Mouse (Mus musculus) thymus, adult 2 months (tissue): ENCODE results near the gene Ugt2a2. TPM values are rescaled to one million over a fixed set of nuclear protein-coding genes. Genes with fewer than 3 reads are reported as not detected.
"Not testable (repeated sequence)": the region's sequence is repeated elsewhere in the genome, so short reads cannot be mapped to it uniquely, and the experiment has no call there.

Source experiments
- DNase-seq: peaks from one replicate; pipeline ENCODE4 v3.0.0; 2021
- H3K27ac ChIP-seq: fragments of 200-500 bp; 2 replicates; pipeline ENCODE4 v1.5.1; 2012; ENCODE audit warnings: low read length, control low read depth; ENCODE audit not compliant: control insufficient read depth, insufficient read depth
- H3K27me3 ChIP-seq: fragments of 200-500 bp; 2 replicates; pipeline ENCODE4 v1.6.1; 2012; ENCODE audit warnings: mild to moderate bottlenecking, low read length, moderate library complexity, mixed read lengths; ENCODE audit not compliant: control insufficient read depth, insufficient read depth
- H3K36me3 ChIP-seq: fragments of 200-500 bp; 2 replicates; pipeline ENCODE4 v1.6.1; 2012; ENCODE audit warnings: mild to moderate bottlenecking, low read length, moderate library complexity; ENCODE audit not compliant: control insufficient read depth, insufficient read depth
- H3K4me1 ChIP-seq: fragments of 200-500 bp; replicated peaks from 2 replicates; pipeline ENCODE4 v1.6.1; 2012; ENCODE audit warnings: low read length; ENCODE audit not compliant: control insufficient read depth, insufficient read depth
- H3K4me3 ChIP-seq: fragments of 200-500 bp; 2 replicates; pipeline ENCODE4 v1.5.1; 2012; ENCODE audit warnings: mild to moderate bottlenecking, low read length, control low read depth, moderate library complexity; ENCODE audit not compliant: control insufficient read depth, insufficient read depth
- CTCF ChIP-seq: fragments of 200-500 bp; IDR thresholded peaks from 2 replicates; pipeline ENCODE4 v1.5.1; 2012; ENCODE audit warnings: mild to moderate bottlenecking, control low read depth, low read length, moderate library complexity, borderline replicate concordance; ENCODE audit not compliant: control insufficient read depth, poor library complexity, insufficient read depth; ENCODE audit errors: extremely low read depth
- POLR2A ChIP-seq: fragments of 200-500 bp; IDR thresholded peaks from 2 replicates; pipeline ENCODE4 v1.6.1; 2012; ENCODE audit warnings: mild to moderate bottlenecking, low read length, control low read depth, moderate library complexity; ENCODE audit not compliant: control insufficient read depth, poor library complexity, insufficient read depth; ENCODE audit errors: extremely low read depth
- WGBS: fragments of 180-500 bp; shearing (Covaris S2); methylation state at CpG from one replicate; pipeline ENCODE4 v1.1.7; 2018; 5-methylcytosine and 5-hydroxymethylcytosine counted together
- polyA plus RNA-seq: library from polyadenylated mRNA; depleted of rRNA; stranded (reverse); fragments of >200 nt; gene quantifications from 2 replicates; pipeline ENCODE4 v1.2.3, GENCODE M21; 2012; rRNA removed

Ugt2a2 gene
- polyA plus RNA-seq: not detected in 2 replicates

GRCm38 (mm10) chr5:87482160-87482559 lies at the start of gene Ugt2a2:
Ugt2a2 (minus strand) TSS chr5:87482260.
- H3K27me3 ChIP-seq: no peaks in the 10 kb centered on the region
- no peaks in the 10 kb centered on the region for H3K36me3 ChIP-seq
- TF ChIP-seq CTCF (no peak), POLR2A (no peak)
- 86% methylated on average over 5 of the region's 5 CpGs for WGBS
- no peak for DNase-seq
- no peak within 1 kb of the TSS for H3K27ac ChIP-seq
- H3K4me3 ChIP-seq: no peak within 1 kb of the TSS
- H3K4me1 ChIP-seq: no peaks in the 10 kb centered on the region

GRCm38 (mm10) chr5:87523561-87523960 lies 41.5 kb upstream of the Ugt2a2 start:
- WGBS: 90% methylated on average over 2 of the region's 2 CpGs
- H3K27ac ChIP-seq: not testable (repeated sequence)

GRCm38 (mm10) chr5:87505776-87506458 lies 23.9 kb upstream of the Ugt2a2 start:
- H3K4me3 ChIP-seq: no peak overlapping the region
- H3K36me3 ChIP-seq: no peaks in the 10 kb centered on the region
- DNase-seq: no peak
- WGBS: 68% methylated on average over 4 of the region's 4 CpGs
- H3K4me1 ChIP-seq: no peaks in the 10 kb centered on the region
- no peak for TF ChIP-seq POLR2A
- no peak overlapping the region for H3K27ac ChIP-seq
- no peaks in the 10 kb centered on the region for H3K27me3 ChIP-seq

More at GRCm38 (mm10) chr5:87523561-87523960, 41.5 kb upstream of the Ugt2a2 start:
- not testable (repeated sequence) for DNase-seq, H3K27me3 ChIP-seq, H3K36me3 ChIP-seq, H3K4me1 ChIP-seq, H3K4me3 ChIP-seq

- TF ChIP-seq CTCF (no peak), POLR2A (no peak)
- Histone ChIP-seq H3K36me3 (no peaks in the 10 kb centered on the region), H3K4me3 (no peak overlapping the region), H3K27ac (no peak overlapping the region), H3K4me1 (no peaks in the 10 kb centered on the region), H3K27me3 (no peaks in the 10 kb centered on the region)
- 81% methylated on average over 1 of the region's 1 CpGs for WGBS
- DNase-seq: no peak
These were observed 20.6 kb upstream of the Ugt2a2 start for GRCm38 (mm10) chr5:87502687-87503086.

GRCm38 (mm10) chr5:87499341-87499740 lies 17.3 kb upstream of the Ugt2a2 start:
- H3K27ac ChIP-seq: no peak overlapping the region
- DNase-seq: no peak
- no peak overlapping the region for H3K4me3 ChIP-seq
- H3K27me3 ChIP-seq: no peaks in the 10 kb centered on the region
- H3K4me1 ChIP-seq: no peaks in the 10 kb centered on the region
- no peak for TF ChIP-seq CTCF
- TF ChIP-seq POLR2A: no peak
- H3K36me3 ChIP-seq: no peaks in the 10 kb centered on the region

- no peak for DNase-seq
These were observed 16.9 kb upstream of the Ugt2a2 start for GRCm38 (mm10) chr5:87498936-87499335.

GRCm38 (mm10) chr5:87490771-87491170 lies 8.7 kb upstream of the Ugt2a2 start, which contains the start of gene Ugt2a1:
Ugt2a1 (minus strand) TSS chr5:87490871.
- Histone ChIP-seq H3K4me3 (no peak within 1 kb of the TSS), H3K27me3 (no peaks in the 10 kb centered on the region), H3K36me3 (no peaks in the 10 kb centered on the region), H3K27ac (no peak within 1 kb of the TSS), H3K4me1 (no peaks in the 10 kb centered on the region)
- TF ChIP-seq POLR2A (no peak), CTCF (no peak)
- no peak for DNase-seq
- WGBS: 92% methylated on average over 1 of the region's 1 CpGs

More at GRCm38 (mm10) chr5:87498936-87499335, 16.9 kb upstream of the Ugt2a2 start:
- no peak for TF ChIP-seq POLR2A
- Histone ChIP-seq H3K27ac (no peak overlapping the region), H3K27me3 (no peaks in the 10 kb centered on the region), H3K4me3 (no peak overlapping the region), H3K4me1 (no peaks in the 10 kb centered on the region), H3K36me3 (no peaks in the 10 kb centered on the region)

GRCm38 (mm10) chr5:87486706-87487105 lies 4.6 kb upstream of the Ugt2a2 start, which contains the start of gene Gm43638:
Gm43638 (minus strand) TSS chr5:87486806.
- H3K27me3 ChIP-seq, H3K4me1 ChIP-seq, DNase-seq, H3K27ac ChIP-seq, H3K4me3 ChIP-seq, H3K36me3 ChIP-seq: not testable (repeated sequence)
- WGBS: 81% methylated on average over 1 of the region's 1 CpGs
